Mouse (Mus musculus): ENCODE results near the gene Slx4. TPM values are rescaled to one million over a fixed set of nuclear protein-coding genes. Genes with fewer than 3 reads are reported as not detected.
"Not testable (repeated sequence)": the region's sequence is repeated elsewhere in the genome, so short reads cannot be mapped to it uniquely, and the experiment has no call there.

Gene Slx4
- total RNA-seq (2021), result 10 to 100 TPM; 10.2 to 15.7 TPM
- long read RNA-seq, experiment 1, partial matches to known transcripts, result 0 of 9 reads
- long read RNA-seq, experiment 1, other reads (novel, unspliced or antisense), result 9 of 9 reads
- long read RNA-seq, experiment 2, partial matches to known transcripts, result 0 of 1 reads
- long read RNA-seq, experiment 2, other reads (novel, unspliced or antisense), result 1 of 1 reads

- DNase-seq, result peak; percentile 93
Observed at GRCm38 (mm10) chr16:4003489-4004398, at the start of gene Slx4. Gene Slx4 (minus strand): TSS chr16:4003770.

- no peak for DNase-seq
Observed at GRCm38 (mm10) chr16:4052601-4053000, 49.0 kb upstream of the Slx4 start.

- DNase-seq, result no peak
Observed at GRCm38 (mm10) chr16:4045524-4045923, 42.0 kb upstream of the Slx4 start.

- no peak for DNase-seq
Observed at GRCm38 (mm10) chr16:4044093-4044492, 40.5 kb upstream of the Slx4 start.

- DNase-seq, result no peak
Observed at GRCm38 (mm10) chr16:4041646-4042045, 38.1 kb upstream of the Slx4 start.

GRCm38 (mm10) chr16:4040206-4040605 lies 36.6 kb upstream of the Slx4 start:
- DNase-seq, result no peak

- DNase-seq, result no peak
Observed at GRCm38 (mm10) chr16:4037690-4038089, 34.1 kb upstream of the Slx4 start.

- DNase-seq, result no peak
Observed at GRCm38 (mm10) chr16:4036807-4037206, 33.2 kb upstream of the Slx4 start, which contains the start of gene Dnase1. Gene Dnase1 (plus strand): TSS chr16:4036942.

GRCm38 (mm10) chr16:4035575-4035974 lies 32.0 kb upstream of the Slx4 start:
- DNase-seq, result no peak

GRCm38 (mm10) chr16:4034476-4034875 lies 30.9 kb upstream of the Slx4 start:
- DNase-seq, result no peak

- no peak for DNase-seq
Observed at GRCm38 (mm10) chr16:4033971-4034370, 30.4 kb upstream of the Slx4 start.

GRCm38 (mm10) chr16:4032341-4032748 lies 28.8 kb upstream of the Slx4 start:
- DNase-seq, result no peak

- no peak for DNase-seq
Observed at GRCm38 (mm10) chr16:4031441-4032274, 28.1 kb upstream of the Slx4 start.

- DNase-seq, result no peak
Observed at GRCm38 (mm10) chr16:4030501-4030900, 26.9 kb upstream of the Slx4 start.

GRCm38 (mm10) chr16:4029371-4029841 lies 25.8 kb upstream of the Slx4 start:
- DNase-seq, result no peak

- no peak for DNase-seq
Observed at GRCm38 (mm10) chr16:4027211-4027610, 23.6 kb upstream of the Slx4 start.

- DNase-seq, result no peak
Observed at GRCm38 (mm10) chr16:4026672-4027071, 23.1 kb upstream of the Slx4 start.

- DNase-seq, result no peak
Observed at GRCm38 (mm10) chr16:4022719-4023118, 19.1 kb upstream of the Slx4 start.

- DNase-seq, result no peak
Observed at GRCm38 (mm10) chr16:4021241-4021640, 17.7 kb upstream of the Slx4 start.

- not testable (repeated sequence) for DNase-seq
Observed at GRCm38 (mm10) chr16:4017466-4017865, 13.9 kb upstream of the Slx4 start.

- not testable (repeated sequence) for DNase-seq
Observed at GRCm38 (mm10) chr16:4016786-4017185, 13.2 kb upstream of the Slx4 start.

- no peak for DNase-seq
Observed at GRCm38 (mm10) chr16:4014040-4014668, 10.6 kb upstream of the Slx4 start.
